25 mouse cellular contexts compared by ENCODE assay signal in the genomic region with DNA sequence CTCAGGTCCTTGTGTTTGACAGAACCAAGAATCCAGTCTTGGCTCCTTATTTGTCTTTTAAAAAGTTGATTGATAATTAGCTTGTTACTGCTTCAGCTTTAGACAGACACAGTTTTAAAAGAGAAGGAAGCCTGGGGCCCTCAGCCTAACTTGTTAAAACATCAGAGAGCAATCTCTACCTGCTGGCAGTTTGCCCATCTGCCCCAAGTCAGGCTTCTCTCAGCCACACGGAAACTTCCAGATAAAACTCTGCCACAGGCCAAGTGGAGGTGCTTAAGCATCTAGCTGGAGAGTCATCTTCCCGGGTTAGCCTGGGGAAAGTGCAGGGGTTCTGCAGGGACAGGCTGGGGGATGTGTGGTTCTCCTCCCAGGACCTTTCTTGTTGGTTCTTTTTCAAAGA.
"Had no signal": no experiment of that assay in that cellular context is flagged by ENCODE, and none has a peak within 500 bp of the region (broad histone marks: within the 10 kb centered on the region; RNA-seq: fewer than 3 reads in every experiment).

No protein-coding gene starts in this region.

- H3K4me3 ChIP-seq: heart, adult 2 months; heart, embryonic 13.5 days; heart, embryonic 15.5 days; hindbrain, embryonic 13.5 days; hindbrain, embryonic 15.5 days; intestine, embryonic 15.5 days; kidney, embryonic 15.5 days; limb, embryonic 12.5 days; limb, embryonic 15.5 days; liver, embryonic 12.5 days had no signal

- DNase-seq: gastrocnemius, postnatal 10 days; gastrocnemius, postnatal 25 days; heart, adult 11 months; heart, adult 2 months; heart, postnatal 14 days; heart, postnatal 36 days; kidney, adult 11 months; kidney, adult 2 months; kidney, adult 9 months; kidney, postnatal 14 days; layer of hippocampus, adult 9-11 months; layer of hippocampus, postnatal 36 days; left cerebral cortex, postnatal 4 days had no signal

- H3K4me1 ChIP-seq: heart, embryonic 15.5 days; hindbrain, embryonic 13.5 days; hindbrain, embryonic 15.5 days; limb, embryonic 12.5 days; limb, embryonic 15.5 days had no signal

- H3K9me3 ChIP-seq: heart, embryonic 13.5 days; heart, embryonic 15.5 days; hindbrain, embryonic 15.5 days; intestine, embryonic 15.5 days; kidney, embryonic 15.5 days; limb, embryonic 12.5 days; limb, embryonic 15.5 days; liver, embryonic 12.5 days had no signal

- ATAC-seq: hindbrain, postnatal 0 days; intestine, embryonic 15.5 days; liver, embryonic 12.5 days had no signal

- H3K36me3 ChIP-seq: heart, embryonic 13.5 days; heart, embryonic 15.5 days; hindbrain, embryonic 13.5 days; hindbrain, embryonic 15.5 days; intestine, embryonic 15.5 days; kidney, embryonic 15.5 days; limb, embryonic 12.5 days; limb, embryonic 15.5 days; liver, embryonic 12.5 days had no signal

- H3K27me3 ChIP-seq: heart, embryonic 13.5 days; heart, embryonic 15.5 days; hindbrain, embryonic 13.5 days; hindbrain, embryonic 15.5 days; intestine, embryonic 15.5 days; kidney, embryonic 15.5 days; limb, embryonic 12.5 days; limb, embryonic 15.5 days; liver, embryonic 12.5 days had no signal

- H3K27ac ChIP-seq: heart, adult 2 months; heart, embryonic 13.5 days; heart, embryonic 15.5 days; hindbrain, embryonic 13.5 days; hindbrain, embryonic 15.5 days; hindbrain, postnatal 0 days; intestine, embryonic 15.5 days; kidney, embryonic 15.5 days; kidney, postnatal 0 days; limb, embryonic 12.5 days; limb, embryonic 15.5 days; liver, embryonic 12.5 days had no signal

- H3K9ac ChIP-seq: heart, embryonic 13.5 days; heart, embryonic 15.5 days; hindbrain, embryonic 13.5 days; hindbrain, embryonic 15.5 days; intestine, embryonic 15.5 days; kidney, embryonic 15.5 days; limb, embryonic 12.5 days; limb, embryonic 15.5 days; liver, embryonic 12.5 days had no signal

- H3K4me2 ChIP-seq: heart, embryonic 11.5 days; heart, embryonic 13.5 days; heart, embryonic 15.5 days; hindbrain, embryonic 13.5 days; hindbrain, embryonic 15.5 days; intestine, embryonic 15.5 days; kidney, embryonic 15.5 days; limb, embryonic 12.5 days; limb, embryonic 15.5 days; liver, embryonic 12.5 days had no signal
